Mouse (Mus musculus): ENCODE results near the gene Prkcg. TPM values are rescaled to one million over a fixed set of nuclear protein-coding genes. Genes with fewer than 3 reads are reported as not detected.

Gene Prkcg
- polyA plus RNA-seq, 1 experiment from 2014 or later = 0.25 TPM

GRCm38 (mm10) chr7:3347366-3348287 lies 58.6 kb downstream of the Prkcg start:
- no peak for DNase-seq
- no peak for ATAC-seq (ENCODE audit: insufficient read depth)
- Histone ChIP-seq H3K9me3 (ENCODE audit: low read depth, low read length) (no peaks in the 10 kb centered on the region), H3K27ac (ENCODE audit: low read depth) (no peak overlapping the region), H3K4me1 (ENCODE audit: insufficient read depth) (no peaks in the 10 kb centered on the region), H3K9ac (no peak overlapping the region), H3K36me3 (ENCODE audit: insufficient read depth) (peaks cover 27% of the 10 kb centered on the region; the same call in 1 of the 2 replicates), H3K4me3 (ENCODE audit: low read depth, low read length) (no peak overlapping the region), H3K27me3 (ENCODE audit: insufficient read depth, low read length) (no peaks in the 10 kb centered on the region), H3K4me2 (no peak overlapping the region)
- WGBS = 60% methylated on average over 20 of the region's 20 CpGs
- TF ChIP-seq CTCF (IDR thresholded peaks at IDR 0.05; ENCODE audit: low read depth) = no peak

GRCm38 (mm10) chr7:3348326-3348725 lies 59.3 kb downstream of the Prkcg start:
- DNase-seq (no peak), ATAC-seq (ENCODE audit: insufficient read depth) (no peak)
- TF ChIP-seq CTCF (IDR thresholded peaks at IDR 0.05; ENCODE audit: low read depth) = no peak
- no peaks in the 10 kb centered on the region for H3K4me1 ChIP-seq (ENCODE audit: insufficient read depth)
- H3K4me3 ChIP-seq (ENCODE audit: low read depth, low read length) = no peak overlapping the region
- WGBS = 62% methylated on average over 5 of the region's 5 CpGs
- no peak overlapping the region for H3K27ac ChIP-seq (ENCODE audit: low read depth)
- H3K9ac ChIP-seq = no peak overlapping the region
- H3K4me2 ChIP-seq = no peak overlapping the region
- H3K9me3 ChIP-seq (ENCODE audit: low read depth, low read length) = no peaks in the 10 kb centered on the region
- no peaks in the 10 kb centered on the region for H3K27me3 ChIP-seq (ENCODE audit: insufficient read depth, low read length)
- H3K36me3 ChIP-seq (ENCODE audit: insufficient read depth) = peaks cover 23% of the 10 kb centered on the region; the same call in 1 of the 2 replicates

GRCm38 (mm10) chr7:3349775-3350174 lies 60.8 kb downstream of the Prkcg start:
- no peak overlapping the region for H3K27ac ChIP-seq (ENCODE audit: low read depth)
- TF ChIP-seq CTCF (IDR thresholded peaks at IDR 0.05; ENCODE audit: low read depth) = no peak
- no peak overlapping the region for H3K9ac ChIP-seq
- H3K27me3 ChIP-seq (ENCODE audit: insufficient read depth, low read length) = no peaks in the 10 kb centered on the region
- no peak for ATAC-seq (ENCODE audit: insufficient read depth)
- peaks cover 17% of the 10 kb centered on the region; the same call in 1 of the 2 replicates for H3K36me3 ChIP-seq (ENCODE audit: insufficient read depth)
- no peaks in the 10 kb centered on the region for H3K4me1 ChIP-seq (ENCODE audit: insufficient read depth)
- WGBS = 86% methylated on average over 9 of the region's 9 CpGs
- no peak overlapping the region for H3K4me3 ChIP-seq (ENCODE audit: low read depth, low read length)
- H3K9me3 ChIP-seq (ENCODE audit: low read depth, low read length) = no peaks in the 10 kb centered on the region
- no peak overlapping the region for H3K4me2 ChIP-seq
- no peak for DNase-seq

- Histone ChIP-seq H3K4me1 (ENCODE audit: insufficient read depth) (no peaks in the 10 kb centered on the region), H3K4me3 (ENCODE audit: low read depth, low read length) (no peak overlapping the region), H3K9ac (no peak overlapping the region), H3K27me3 (ENCODE audit: insufficient read depth, low read length) (no peaks in the 10 kb centered on the region), H3K36me3 (ENCODE audit: insufficient read depth) (peaks cover 17% of the 10 kb centered on the region; the same call in 1 of the 2 replicates), H3K9me3 (ENCODE audit: low read depth, low read length) (no peaks in the 10 kb centered on the region), H3K27ac (ENCODE audit: low read depth) (no peak overlapping the region), H3K4me2 (no peak overlapping the region)
- ATAC-seq (ENCODE audit: insufficient read depth) = no peak
- WGBS = 69% methylated on average over 1 of the region's 1 CpGs
- no peak for DNase-seq
- no peak for TF ChIP-seq CTCF (IDR thresholded peaks at IDR 0.05; ENCODE audit: low read depth)
Observed at GRCm38 (mm10) chr7:3351536-3351935, 62.6 kb downstream of the Prkcg start.

- ATAC-seq (ENCODE audit: insufficient read depth) = no peak
- Histone ChIP-seq H3K27ac (ENCODE audit: low read depth) (no peak overlapping the region), H3K9me3 (ENCODE audit: low read depth, low read length) (no peaks in the 10 kb centered on the region), H3K4me3 (ENCODE audit: low read depth, low read length) (no peak overlapping the region), H3K27me3 (ENCODE audit: insufficient read depth, low read length) (no peaks in the 10 kb centered on the region), H3K4me1 (ENCODE audit: insufficient read depth) (no peaks in the 10 kb centered on the region), H3K36me3 (ENCODE audit: insufficient read depth) (peaks cover 4% of the 10 kb centered on the region; the same call in 1 of the 2 replicates), H3K9ac (no peak overlapping the region), H3K4me2 (no peak overlapping the region)
- 78% methylated on average over 6 of the region's 6 CpGs for WGBS
- TF ChIP-seq CTCF (IDR thresholded peaks at IDR 0.05; ENCODE audit: low read depth) = no peak
- no peak for DNase-seq
Observed at GRCm38 (mm10) chr7:3354850-3355249, 65.9 kb downstream of the Prkcg start.

GRCm38 (mm10) chr7:3360678-3361077 lies 71.7 kb downstream of the Prkcg start:
- no peak overlapping the region for H3K4me3 ChIP-seq (ENCODE audit: low read depth, low read length)
- no peak overlapping the region for H3K9ac ChIP-seq
- ATAC-seq (ENCODE audit: insufficient read depth) = no peak
- H3K4me1 ChIP-seq (ENCODE audit: insufficient read depth) = no peaks in the 10 kb centered on the region
- H3K9me3 ChIP-seq (ENCODE audit: low read depth, low read length) = no peaks in the 10 kb centered on the region
- no peak for TF ChIP-seq CTCF (IDR thresholded peaks at IDR 0.05; ENCODE audit: low read depth)
- H3K27me3 ChIP-seq (ENCODE audit: insufficient read depth, low read length) = no peaks in the 10 kb centered on the region
- no peak for DNase-seq
- no peaks in the 10 kb centered on the region for H3K36me3 ChIP-seq (ENCODE audit: insufficient read depth)
- WGBS = 86% methylated on average over 1 of the region's 1 CpGs
- H3K27ac ChIP-seq (ENCODE audit: low read depth) = no peak overlapping the region
- H3K4me2 ChIP-seq = no peak overlapping the region

GRCm38 (mm10) chr7:3365547-3366279 lies 76.7 kb downstream of the Prkcg start:
- H3K27me3 ChIP-seq (ENCODE audit: insufficient read depth, low read length) = peaks cover 13% of the 10 kb centered on the region
- no peaks in the 10 kb centered on the region for H3K36me3 ChIP-seq (ENCODE audit: insufficient read depth)
- 34% methylated on average over 11 of the region's 11 CpGs for WGBS
- no peak overlapping the region for H3K4me2 ChIP-seq
- no peak overlapping the region for H3K27ac ChIP-seq (ENCODE audit: low read depth)
- no peak overlapping the region for H3K4me3 ChIP-seq (ENCODE audit: low read depth, low read length)
- no peaks in the 10 kb centered on the region for H3K9me3 ChIP-seq (ENCODE audit: low read depth, low read length)
- no peak overlapping the region for H3K9ac ChIP-seq
- no peaks in the 10 kb centered on the region for H3K4me1 ChIP-seq (ENCODE audit: insufficient read depth)
- no peak for ATAC-seq (ENCODE audit: insufficient read depth)
- no peak for DNase-seq
- no peak for TF ChIP-seq CTCF (IDR thresholded peaks at IDR 0.05; ENCODE audit: low read depth)
